Mouse (Mus musculus) adrenal gland, postnatal 4 days (tissue): Measurements from ENCODE around the gene Stx17. TPM values are rescaled to one million over a fixed set of nuclear protein-coding genes. Genes with fewer than 3 reads are reported as not detected.
A peak's percentile ranks its signal among the peaks of the same experiment; 100 is the strongest.

Source experiments
- DNase-seq, 2 experiments: peaks; one replicate each; pipeline ENCODE4 v3.0.0; 2021 to 2022; ENCODE audit warnings: low spot score in 2 of 2, mixed read lengths in 2 of 2
- microRNA-seq: library from miRNA; unstranded; fragments of <30 nt; microRNA quantifications from one replicate; pipeline ENCODE4 v1.2.0, GENCODE M21; 2021
- total RNA-seq, 2 experiments: library from RNA; stranded (reverse); gene quantifications; 2 replicates each; pipeline ENCODE4 v1.2.3; 2021

The Stx17 gene
- total RNA-seq, 2 experiments from 2014 or later = 75.0 to 89.9 TPM

- no peak for DNase-seq
Measured at GRCm38 (mm10) chr4:48160386-48160785, 35.7 kb downstream of the Stx17 start.

GRCm38 (mm10) chr4:48163851-48164250, 39.1 kb downstream of the Stx17 start:
- DNase-seq = no peak

- no peak for DNase-seq
Measured at GRCm38 (mm10) chr4:48175666-48176065, 51.0 kb downstream of the Stx17 start.

- DNase-seq = no peak
Measured at GRCm38 (mm10) chr4:48180922-48181321, 56.2 kb downstream of the Stx17 start.

- DNase-seq = no peak
Measured at GRCm38 (mm10) chr4:48181366-48181765, 56.7 kb downstream of the Stx17 start.

- DNase-seq = no peak
Measured at GRCm38 (mm10) chr4:48182115-48182806, 57.5 kb downstream of the Stx17 start.

- DNase-seq = no peak
Measured at GRCm38 (mm10) chr4:48197925-48198324, 73.2 kb downstream of the Stx17 start.

GRCm38 (mm10) chr4:48198447-48198846, 73.7 kb downstream of the Stx17 start:
- DNase-seq = no peak

GRCm38 (mm10) chr4:48203564-48203963, 78.8 kb downstream of the Stx17 start:
- no peak for DNase-seq

GRCm38 (mm10) chr4:48225173-48225572, 100.5 kb downstream of the Stx17 start:
- DNase-seq = peak in 1 of 2 experiments; percentile 57

GRCm38 (mm10) chr4:48225604-48226003, 100.9 kb downstream of the Stx17 start:
- no peak for DNase-seq

GRCm38 (mm10) chr4:48226800-48227199, 102.1 kb downstream of the Stx17 start:
- no peak for DNase-seq

Small RNA genes within 50 kb of the gene (microRNA-seq; reads per million reads assigned to microRNA genes)
- gene Mir1958 = not detected

Other genes starting within 250 kb of the Stx17 start
- 10 to 100 TPM; 31.5 to 36.2 TPM for gene Nr4a3, start 79.8 kb upstream of the Stx17 start, total RNA-seq
- 10 to 100 TPM; 52.5 to 56.2 TPM for gene Erp44, start 154.6 kb downstream of the Stx17 start, total RNA-seq
- gene Invs, start 154.8 kb downstream of the Stx17 start, total RNA-seq = 10 to 100 TPM; 10.3 to 10.8 TPM